Mouse (Mus musculus) CD4-positive, CD25-positive, alpha-beta regulatory T cell, adult 4 months (primary cell): ENCODE results near the gene Arhgef17. TPM values are rescaled to one million over a fixed set of nuclear protein-coding genes. Genes with fewer than 3 reads are reported as not detected.
"Not testable (repeated sequence)": the region's sequence is repeated elsewhere in the genome, so short reads cannot be mapped to it uniquely, and the experiment has no call there.

Experiments used
- ATAC-seq: one replicate; pipeline ENCODE4 v1.8.0; 2017
- polyA plus RNA-seq, 2 experiments: library from polyadenylated mRNA; unstranded; fragments of 100-300 nt; shearing (Covaris generic); gene quantifications; one replicate each; pipeline ENCODE4 v1.2.1; 2017

Gene Arhgef17
- polyA plus RNA-seq, 2 experiments from 2014 or later = not detected

GRCm38 (mm10) chr7:100871892-100872291, 60.0 kb downstream of the Arhgef17 start:
- no peak for ATAC-seq

DNA sequence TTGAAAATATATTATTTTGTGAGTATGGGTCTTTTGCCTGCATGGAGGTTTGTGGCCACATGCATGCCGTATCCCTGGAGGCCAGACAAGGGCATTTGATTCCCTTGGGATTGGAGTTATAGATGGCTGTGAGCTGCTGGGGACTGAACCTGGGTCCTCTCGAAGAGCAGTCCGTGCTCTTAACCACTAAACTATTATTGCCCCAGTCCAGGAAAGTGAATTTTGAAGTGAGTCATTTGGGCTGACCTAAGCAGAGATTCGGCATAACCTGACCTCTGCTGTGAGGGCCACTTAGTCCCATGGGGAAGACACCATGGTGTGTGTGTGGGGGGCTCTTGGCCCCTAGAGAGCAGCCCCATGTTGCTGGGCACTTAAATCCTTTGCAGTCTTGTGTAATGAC, 60.6 kb downstream of the Arhgef17 start:
- no peak for ATAC-seq

DNA sequence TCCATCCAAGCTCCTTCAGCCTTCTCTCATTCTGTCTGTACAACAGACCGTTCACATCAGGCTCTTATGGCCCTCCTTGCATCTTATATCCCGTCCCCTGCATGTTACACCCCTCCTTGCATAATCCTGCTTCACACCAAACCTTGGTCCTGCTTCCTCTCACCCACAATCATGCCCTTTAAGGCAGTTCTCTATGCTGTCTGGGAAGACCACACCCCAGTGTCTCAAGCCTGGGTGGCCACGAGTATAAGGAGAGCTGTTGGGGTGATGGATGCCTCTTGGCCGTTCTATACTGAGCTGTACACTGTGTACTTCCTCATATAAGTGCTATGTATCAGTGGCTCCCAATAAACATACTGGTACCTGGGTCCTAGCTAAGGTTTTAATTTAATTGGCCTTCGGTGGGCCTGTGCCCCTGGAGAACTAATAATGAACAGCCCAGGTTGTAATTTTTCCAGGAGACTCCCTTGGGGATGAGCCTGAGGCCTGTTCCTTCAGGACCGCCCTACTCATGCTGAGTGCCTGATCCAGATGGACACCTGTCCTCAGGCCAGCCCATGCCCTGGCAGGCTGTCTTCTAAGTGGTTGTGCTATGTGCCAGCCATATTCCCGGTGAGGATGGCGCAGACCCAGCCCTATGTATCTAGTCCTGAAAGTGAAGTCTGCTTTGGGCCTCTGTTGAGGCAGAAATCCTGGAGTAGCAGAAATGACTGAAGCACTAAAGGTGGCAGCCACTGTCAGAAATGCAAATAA, 61.9 kb downstream of the Arhgef17 start:
- ATAC-seq = no peak

- ATAC-seq = no peak
Measured at GRCm38 (mm10) chr7:100868551-100868950, 63.4 kb downstream of the Arhgef17 start.

- ATAC-seq = no peak
Measured at GRCm38 (mm10) chr7:100867561-100867960, 64.3 kb downstream of the Arhgef17 start.

GRCm38 (mm10) chr7:100866675-100867074, 65.2 kb downstream of the Arhgef17 start:
- no peak for ATAC-seq

GRCm38 (mm10) chr7:100862828-100863638, 68.9 kb downstream of the Arhgef17 start, which contains the start of gene Relt:
Gene Relt, minus strand, starts transcription at chr7:100863446.
- ATAC-seq = peak; percentile 86

DNA sequence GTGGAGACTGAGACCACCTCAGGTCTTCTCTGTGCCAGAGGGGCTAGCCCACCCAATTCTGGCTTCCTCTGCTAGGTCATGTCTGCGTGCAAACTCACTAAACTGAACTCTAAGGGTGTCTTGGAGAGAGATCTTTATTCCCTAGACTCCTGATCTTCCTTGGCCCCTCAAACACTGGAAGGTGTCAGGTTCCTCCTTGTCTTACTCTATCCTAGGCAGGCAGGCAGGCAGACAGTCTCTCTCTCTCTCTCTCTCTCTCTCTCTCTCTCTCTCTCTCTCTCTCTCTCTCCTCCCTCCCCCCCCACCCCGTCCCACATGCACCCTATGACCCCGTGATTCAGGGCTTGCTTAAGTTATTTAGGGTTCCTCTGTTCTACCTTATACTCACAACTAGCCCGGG, 69.6 kb downstream of the Arhgef17 start:
- ATAC-seq = no peak

DNA sequence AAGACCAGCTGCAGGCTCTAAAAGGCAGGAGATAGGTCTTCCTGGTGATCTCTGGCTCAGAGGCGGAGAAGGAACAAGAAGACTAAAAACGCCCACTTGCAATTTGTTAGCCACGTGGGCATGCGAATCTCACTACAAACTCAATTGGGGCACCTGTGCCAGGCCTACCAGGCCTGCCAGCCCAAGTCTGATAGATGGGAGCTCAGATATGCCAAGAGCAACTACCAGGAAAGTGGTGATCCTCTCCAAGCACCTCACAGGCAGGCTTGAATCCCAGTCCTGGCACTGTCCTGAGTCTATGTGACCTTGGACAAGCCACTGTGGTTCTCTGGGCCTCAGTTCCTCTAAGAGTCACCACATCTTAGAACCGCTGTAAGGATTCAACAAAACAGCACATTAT, 70.7 kb downstream of the Arhgef17 start:
- ATAC-seq = no peak

- ATAC-seq = no peak
Measured at GRCm38 (mm10) chr7:100860450-100860849, 71.5 kb downstream of the Arhgef17 start.

DNA sequence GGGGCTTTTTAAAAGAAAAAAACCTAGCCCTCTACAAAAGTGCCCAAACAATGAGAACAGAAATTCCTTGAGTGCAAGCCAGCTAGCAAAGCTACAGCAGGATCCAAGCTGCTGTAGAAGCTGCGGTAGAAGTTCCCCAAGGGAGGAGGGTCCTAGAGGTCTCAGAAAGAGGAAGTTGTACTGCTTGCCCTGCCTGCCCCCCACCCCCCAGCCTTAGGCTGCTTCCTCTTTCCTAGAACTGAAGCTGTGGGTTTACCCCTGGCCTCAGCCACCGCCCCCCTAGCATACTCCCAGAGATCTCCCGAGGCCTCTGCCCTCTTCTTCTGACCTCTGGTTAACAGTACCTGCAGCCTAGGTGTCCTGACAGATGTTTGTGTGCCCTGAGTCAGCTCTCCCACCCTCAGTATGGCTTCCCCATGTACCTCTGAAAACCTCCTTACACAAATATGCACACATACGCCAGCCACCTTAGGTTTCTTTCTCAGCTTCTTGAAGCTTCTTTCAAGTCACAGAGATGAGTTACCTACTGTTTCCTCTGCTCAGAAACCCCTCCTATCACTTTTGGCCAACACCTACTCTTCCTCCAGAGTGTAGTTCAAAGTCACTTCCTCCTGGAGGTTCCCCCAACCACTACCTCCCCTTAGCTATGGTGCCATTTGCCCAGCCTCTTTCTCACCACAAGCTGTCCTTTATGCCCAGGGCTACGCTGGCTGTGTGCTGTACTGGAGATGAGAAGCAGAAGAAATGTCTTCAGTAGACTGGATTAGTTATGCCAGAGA, 75.9 kb downstream of the Arhgef17 start:
- peak; percentile 92 for ATAC-seq

DNA sequence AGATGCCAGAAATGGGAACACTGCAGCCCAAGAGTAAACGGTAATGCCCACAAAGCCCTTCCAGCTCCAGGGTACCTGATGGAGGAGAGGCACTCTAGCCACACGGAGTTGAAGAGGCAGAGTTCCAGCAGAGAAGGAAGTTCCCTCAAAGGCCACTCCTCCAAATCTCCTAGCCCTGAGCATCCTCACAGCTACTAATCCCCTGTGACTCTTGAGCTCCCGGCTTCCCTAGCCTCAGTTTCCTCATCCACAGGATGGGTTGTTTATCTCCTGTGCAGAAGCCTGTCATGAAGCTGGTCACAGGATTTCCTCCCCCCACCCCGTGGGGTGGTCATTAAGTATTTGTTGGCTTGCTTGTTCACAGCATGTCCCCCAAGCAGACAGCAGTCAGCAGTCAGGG, 76.6 kb downstream of the Arhgef17 start:
- no peak for ATAC-seq

DNA sequence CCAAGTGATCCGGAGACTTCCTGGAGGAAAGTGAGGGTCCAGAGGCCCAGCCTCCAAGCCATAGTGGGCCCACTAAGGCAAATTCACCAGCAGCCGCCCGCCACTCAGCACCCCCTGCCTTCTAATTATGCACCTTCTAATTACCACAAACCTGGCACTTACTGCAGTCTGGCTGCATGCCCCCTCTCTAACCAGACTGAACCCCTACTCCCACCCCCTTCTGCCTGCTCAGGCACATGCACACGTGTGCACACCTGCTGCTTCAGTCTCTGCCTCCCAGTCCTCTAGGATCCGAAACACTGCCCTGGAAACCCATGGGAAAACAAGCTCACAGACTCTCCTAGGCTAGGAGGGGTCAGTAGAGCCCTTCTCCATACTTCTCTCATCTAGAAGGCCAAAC, 77.0 kb downstream of the Arhgef17 start:
- no peak for ATAC-seq

DNA sequence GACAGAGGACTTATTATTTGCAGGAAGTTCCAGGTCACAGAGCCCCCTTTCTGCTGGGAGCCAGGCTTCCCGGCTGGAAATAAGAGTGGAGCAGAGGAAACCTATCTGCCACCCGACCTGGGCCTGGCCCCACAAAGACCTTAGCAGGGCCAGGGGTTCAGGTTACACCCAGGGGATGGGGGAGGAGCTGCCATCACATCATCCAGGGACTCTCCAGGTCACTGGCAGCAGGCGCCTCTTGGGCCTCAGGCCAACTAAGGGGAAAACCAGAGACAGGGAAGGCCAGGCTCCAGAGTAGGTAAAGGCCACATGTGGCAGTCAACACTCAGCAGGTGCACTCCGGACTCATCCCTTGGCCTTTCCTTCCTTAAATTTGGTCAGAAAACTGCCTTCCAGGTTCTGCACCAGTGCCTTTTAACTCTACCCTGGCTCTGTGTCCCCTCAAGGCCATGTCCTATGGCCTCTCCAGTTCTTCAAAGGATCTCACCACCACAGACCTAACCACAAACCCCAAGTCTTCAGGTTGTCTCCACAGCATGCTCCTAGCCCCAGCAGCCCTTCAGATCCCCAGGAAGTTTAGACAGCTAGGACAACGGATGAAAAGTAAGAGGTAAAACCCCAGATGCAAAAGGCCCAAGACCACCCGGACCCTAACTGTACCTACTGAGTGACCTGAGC, 77.6 kb downstream of the Arhgef17 start:
- ATAC-seq = no peak

DNA sequence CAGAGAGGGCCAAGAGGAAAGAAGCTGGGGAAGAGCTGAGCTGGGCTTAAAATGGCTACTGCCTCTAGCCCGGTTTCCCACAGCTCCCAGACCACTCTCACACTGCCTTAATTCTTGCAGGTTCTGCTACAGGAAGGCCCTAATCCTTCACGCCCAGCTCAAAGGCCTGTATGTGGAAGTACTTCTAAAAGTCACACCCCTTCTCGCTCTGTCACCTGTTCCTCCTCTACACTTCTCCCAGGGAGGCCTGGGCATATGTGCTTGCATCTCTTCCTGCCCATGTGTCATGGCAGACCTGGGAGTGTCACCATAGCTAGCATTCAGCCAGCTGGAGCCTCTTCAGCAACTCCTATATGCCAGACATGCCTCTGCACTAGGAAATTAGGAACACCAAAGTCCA, 78.5 kb downstream of the Arhgef17 start:
- ATAC-seq = no peak

- no peak for ATAC-seq
Measured at GRCm38 (mm10) chr7:100851481-100852356, 80.2 kb downstream of the Arhgef17 start.

- no peak for ATAC-seq
Measured at GRCm38 (mm10) chr7:100849508-100849907, 82.4 kb downstream of the Arhgef17 start.

DNA sequence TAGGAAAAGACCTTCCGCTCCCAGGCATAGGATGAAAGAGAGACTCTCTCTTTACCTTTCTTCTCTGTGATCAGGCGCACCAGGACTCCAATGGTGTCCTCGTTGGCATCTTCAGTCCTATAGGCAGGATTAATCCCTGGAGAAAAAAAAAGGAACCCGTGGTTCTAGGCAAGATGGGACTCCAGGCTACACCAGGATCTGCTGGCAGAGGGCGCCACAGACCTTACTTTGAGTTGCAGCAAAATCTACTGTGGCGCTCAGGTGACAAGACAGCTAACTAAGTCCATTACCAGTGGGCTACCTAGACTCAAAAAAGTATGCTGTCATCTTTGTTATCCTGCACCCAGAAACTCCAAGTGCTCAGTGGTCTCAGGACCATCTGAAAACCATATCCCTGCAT, 83.2 kb downstream of the Arhgef17 start:
- ATAC-seq = peak; percentile 61

DNA sequence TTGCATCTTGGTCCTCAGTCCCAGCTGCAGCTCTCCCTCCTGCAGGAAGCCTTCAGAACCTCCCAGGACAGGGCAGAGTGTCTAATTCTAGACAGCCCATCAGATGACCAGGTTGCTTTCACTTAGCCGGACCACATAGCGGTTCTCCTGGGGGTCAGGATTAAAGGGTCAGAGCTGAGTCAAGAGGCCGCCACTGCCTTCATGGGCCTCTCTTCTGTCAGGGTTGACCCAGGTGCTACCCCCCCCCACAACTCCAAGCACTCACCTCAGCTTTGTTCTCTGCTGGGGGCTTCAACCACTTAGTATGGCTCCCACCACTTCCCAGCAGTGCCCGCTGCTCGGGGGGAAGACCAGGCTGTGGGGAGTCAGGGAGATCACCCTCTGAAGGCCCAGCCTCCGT, 84.8 kb downstream of the Arhgef17 start:
- ATAC-seq = no peak

- ATAC-seq = not testable (repeated sequence)
Measured at GRCm38 (mm10) chr7:100846033-100846432, 85.9 kb downstream of the Arhgef17 start.

DNA sequence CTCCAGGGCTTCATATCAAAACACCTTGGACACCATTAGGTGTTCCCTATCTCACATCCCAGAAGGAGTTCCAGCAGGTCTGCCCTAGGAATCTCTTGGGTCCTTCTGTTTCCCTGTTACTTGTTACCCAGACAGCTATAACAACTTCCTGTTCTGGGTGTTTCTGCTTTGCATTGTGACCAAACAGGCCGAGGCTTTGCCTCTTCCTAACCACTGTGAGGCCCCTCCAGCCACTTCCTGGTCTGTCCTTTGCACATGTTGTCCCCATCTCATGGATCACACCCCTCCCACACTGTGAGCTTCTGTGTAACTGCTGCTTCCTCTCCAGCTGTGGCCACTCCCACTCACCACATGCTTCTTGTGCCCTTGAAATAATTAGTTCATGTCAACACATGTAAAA, 86.5 kb downstream of the Arhgef17 start:
- ATAC-seq = peak; percentile 68

DNA sequence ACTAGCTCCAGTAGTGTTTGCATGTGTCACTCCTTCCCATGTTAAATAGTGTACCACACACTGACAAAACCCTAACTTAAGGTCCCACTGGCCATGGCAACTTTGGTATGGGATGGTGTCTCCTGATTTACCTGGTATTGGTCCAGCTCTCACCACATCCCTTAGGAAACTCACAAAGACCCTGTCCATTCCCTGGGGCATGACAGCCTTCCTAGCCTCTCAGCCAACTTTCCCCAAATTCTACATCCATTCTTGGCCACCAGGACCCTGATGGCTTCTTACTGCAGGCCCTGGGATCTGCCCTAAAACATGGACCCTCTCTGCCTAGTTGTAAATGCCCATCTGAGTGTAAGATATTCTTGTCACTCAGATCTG, 86.9 kb downstream of the Arhgef17 start:
- no peak for ATAC-seq
